Mouse (Mus musculus) heart, adult 2 months (tissue): Measurements from ENCODE around the gene Nfkbil1.

ENCODE experiments used
- CTCF ChIP-seq: fragments of 200-600 bp; IDR thresholded peaks from 2 replicates; pipeline ENCODE4 v1.8.1; 2022; ENCODE audit warnings: antibody characterized with exemption, mild to moderate bottlenecking, moderate library complexity
- EP300 ChIP-seq: fragments of 200-500 bp; IDR thresholded peaks from 2 replicates; pipeline ENCODE4 v1.6.1; 2011; ENCODE audit warnings: low read depth, low read length, control low read depth; ENCODE audit not compliant: insufficient read depth

DNA sequence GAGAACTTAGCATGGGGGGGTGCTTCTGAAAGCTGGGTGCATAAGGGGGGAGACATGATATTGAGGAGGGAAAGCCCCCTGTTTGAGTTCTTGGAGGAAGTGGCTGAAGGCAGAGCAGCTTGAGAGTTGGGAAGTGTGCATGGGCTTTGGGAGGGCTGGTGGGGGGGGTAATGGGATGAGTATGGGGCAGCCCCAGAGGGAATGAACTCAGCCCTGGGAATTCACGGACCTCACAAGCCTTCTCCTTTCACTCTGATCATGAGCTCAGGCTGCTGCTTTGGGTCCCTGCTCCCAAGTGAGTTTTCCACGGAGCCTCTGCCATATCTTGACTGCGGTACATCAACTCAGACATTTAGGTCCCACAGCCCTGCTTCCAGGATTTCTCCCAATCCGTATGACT is 33.1 kb downstream of the Nfkbil1 start:
- TF ChIP-seq CTCF (no peak), EP300 (no peak)
